Mouse (Mus musculus) midbrain, embryonic 16.5 days (tissue): ENCODE measurements around the gene Igf2bp2. TPM values are rescaled to one million over a fixed set of nuclear protein-coding genes. Genes with fewer than 3 reads are reported as not detected.

ENCODE experiments used
- ATAC-seq: fragments of 200-750 bp; cut with Nextera tagmentation; 2 replicates; pipeline ENCODE4 v1.8.0; 2017; ENCODE audit warnings: moderate TSS enrichment
- H3K27ac ChIP-seq: fragments of 300-500 bp; sonication (generic); 2 replicates; pipeline ENCODE4 v1.5.1; 2014; ENCODE audit warnings: mild to moderate bottlenecking, low read length, mixed read lengths
- H3K27me3 ChIP-seq: fragments of 300-500 bp; sonication (generic); 2 replicates; pipeline ENCODE4 v1.6.1; 2014; ENCODE audit warnings: low read depth, low read length, mixed read lengths; ENCODE audit not compliant: control insufficient read depth, insufficient read depth
- H3K36me3 ChIP-seq: fragments of 300-500 bp; sonication (generic); 2 replicates; pipeline ENCODE4 v1.6.1; 2014; ENCODE audit warnings: mild to moderate bottlenecking, low read length, moderate library complexity, mixed read lengths; ENCODE audit not compliant: control insufficient read depth, insufficient read depth
- H3K4me1 ChIP-seq: fragments of 300-500 bp; sonication (generic); 2 replicates; pipeline ENCODE4 v1.6.1; 2014; ENCODE audit warnings: mild to moderate bottlenecking, low read length, mixed read lengths; ENCODE audit not compliant: control insufficient read depth, insufficient read depth
- H3K4me2 ChIP-seq: fragments of 300-500 bp; sonication (generic); 2 replicates; pipeline ENCODE4 v1.6.1; 2014; ENCODE audit warnings: mild to moderate bottlenecking, low read length, mixed read lengths
- H3K4me3 ChIP-seq: fragments of 300-500 bp; sonication (generic); 2 replicates; pipeline ENCODE4 v1.5.1; 2014; ENCODE audit warnings: low read depth, mild to moderate bottlenecking, low read length, moderate library complexity, mixed read lengths
- H3K9ac ChIP-seq: fragments of 300-500 bp; sonication (generic); 2 replicates; pipeline ENCODE4 v1.6.1; 2014; ENCODE audit warnings: low read depth, low read length, mixed read lengths
- H3K9me3 ChIP-seq: fragments of 300-500 bp; sonication (generic); replicated peaks from 2 replicates; pipeline ENCODE4 v1.6.1; 2014; ENCODE audit warnings: mild to moderate bottlenecking, low read length, mixed read lengths; ENCODE audit not compliant: control insufficient read depth, poor library complexity, severe bottlenecking
- WGBS: fragments of 180-500 bp; shearing (Covaris S2); extraction: QIAGEN DNeasy Blood & Tissue Kit; methylation state at CpG from one replicate; pipeline ENCODE4 v1.1.7; 2014; 5-methylcytosine and 5-hydroxymethylcytosine counted together
- polyA plus RNA-seq: library from polyadenylated mRNA; unstranded; fragments of >200 nt; fragmentation: Nextera tagmentation; extraction: Ambion mirVana; gene quantifications from 2 replicates; pipeline ENCODE4 v1.2.1, GENCODE M21; 2015

Igf2bp2 gene
- polyA plus RNA-seq, 1 experiment from 2014 or later, result 9.7 TPM

- Histone ChIP-seq H3K9ac (no peak overlapping the region), H3K4me1 (peaks cover 4% of the 10 kb centered on the region; the same call in 1 of the 2 replicates), H3K27ac (no peak overlapping the region), H3K27me3 (no peaks in the 10 kb centered on the region), H3K4me3 (no peak overlapping the region), H3K4me2 (no peak overlapping the region), H3K36me3 (peaks cover 9% of the 10 kb centered on the region; the same call in 1 of the 2 replicates), H3K9me3 (no peaks in the 10 kb centered on the region)
- WGBS, result 83% methylated on average over 7 of the region's 7 CpGs
- no peak for ATAC-seq
Observed at GRCm38 (mm10) chr16:22071361-22071760, 91.7 kb downstream of the Igf2bp2 start.

- 90% methylated on average over 8 of the region's 8 CpGs for WGBS
- no peak for ATAC-seq
- H3K27ac ChIP-seq, result no peak overlapping the region
- no peak overlapping the region for H3K4me3 ChIP-seq
- no peaks in the 10 kb centered on the region for H3K4me1 ChIP-seq
- H3K36me3 ChIP-seq, result peaks cover 12% of the 10 kb centered on the region; the same call in 1 of the 2 replicates
- H3K9me3 ChIP-seq, result no peaks in the 10 kb centered on the region
- no peak overlapping the region for H3K4me2 ChIP-seq
- no peaks in the 10 kb centered on the region for H3K27me3 ChIP-seq
- no peak overlapping the region for H3K9ac ChIP-seq
Observed at GRCm38 (mm10) chr16:22067406-22067805, 95.7 kb downstream of the Igf2bp2 start.

- H3K27ac ChIP-seq, result no peak overlapping the region
- no peak overlapping the region for H3K9ac ChIP-seq
- no peaks in the 10 kb centered on the region for H3K9me3 ChIP-seq
- H3K4me2 ChIP-seq, result no peak overlapping the region
- peaks cover 14% of the 10 kb centered on the region; the same call in 1 of the 2 replicates for H3K36me3 ChIP-seq
- no peak for ATAC-seq
- H3K4me3 ChIP-seq, result no peak overlapping the region
- no peaks in the 10 kb centered on the region for H3K27me3 ChIP-seq
- no peaks in the 10 kb centered on the region for H3K4me1 ChIP-seq
Observed at GRCm38 (mm10) chr16:22065536-22065935, 97.6 kb downstream of the Igf2bp2 start.

GRCm38 (mm10) chr16:22062284-22062683, 100.8 kb downstream of the Igf2bp2 start:
- H3K27me3 ChIP-seq, result no peaks in the 10 kb centered on the region
- peaks cover 9% of the 10 kb centered on the region; the same call in 1 of the 2 replicates for H3K36me3 ChIP-seq
- H3K4me3 ChIP-seq, result no peak overlapping the region
- H3K4me1 ChIP-seq, result no peaks in the 10 kb centered on the region
- H3K27ac ChIP-seq, result no peak overlapping the region
- no peaks in the 10 kb centered on the region for H3K9me3 ChIP-seq
- no peak for ATAC-seq
- 80% methylated on average over 4 of the region's 4 CpGs for WGBS
- no peak overlapping the region for H3K4me2 ChIP-seq
- no peak overlapping the region for H3K9ac ChIP-seq

GRCm38 (mm10) chr16:22061555-22062160, 101.4 kb downstream of the Igf2bp2 start:
- Histone ChIP-seq H3K9me3 (no peaks in the 10 kb centered on the region), H3K27me3 (no peaks in the 10 kb centered on the region), H3K36me3 (peaks cover 7% of the 10 kb centered on the region; the same call in 1 of the 2 replicates), H3K4me1 (no peaks in the 10 kb centered on the region), H3K4me3 (no peak overlapping the region), H3K9ac (no peak overlapping the region), H3K4me2 (no peak overlapping the region), H3K27ac (no peak overlapping the region)
- ATAC-seq, result no peak
- 85% methylated on average over 14 of the region's 14 CpGs for WGBS

- Histone ChIP-seq H3K27ac (no peak overlapping the region), H3K36me3 (peaks cover 3% of the 10 kb centered on the region; the same call in 1 of the 2 replicates), H3K4me1 (no peaks in the 10 kb centered on the region), H3K27me3 (no peaks in the 10 kb centered on the region), H3K4me2 (no peak overlapping the region), H3K9ac (no peak overlapping the region), H3K4me3 (no peak overlapping the region), H3K9me3 (no peaks in the 10 kb centered on the region)
- 96% methylated on average over 10 of the region's 10 CpGs for WGBS
- no peak for ATAC-seq
Observed at GRCm38 (mm10) chr16:22060416-22060815, 102.7 kb downstream of the Igf2bp2 start.

GRCm38 (mm10) chr16:22058871-22059270, 104.2 kb downstream of the Igf2bp2 start:
- no peak for ATAC-seq
- H3K9me3 ChIP-seq, result 0 out of 2 replicates have a peak, but pooled peaks cover 2% of the 10 kb centered on the region
- no peaks in the 10 kb centered on the region for H3K4me1 ChIP-seq
- H3K4me2 ChIP-seq, result no peak overlapping the region
- H3K36me3 ChIP-seq, result peaks cover 3% of the 10 kb centered on the region; the same call in 1 of the 2 replicates
- H3K4me3 ChIP-seq, result no peak overlapping the region
- H3K9ac ChIP-seq, result no peak overlapping the region
- WGBS, result 96% methylated on average over 7 of the region's 7 CpGs
- no peak overlapping the region for H3K27ac ChIP-seq
- no peaks in the 10 kb centered on the region for H3K27me3 ChIP-seq

- Histone ChIP-seq H3K4me2 (no peak overlapping the region), H3K36me3 (peaks cover 3% of the 10 kb centered on the region; the same call in 1 of the 2 replicates), H3K27ac (no peak overlapping the region), H3K27me3 (no peaks in the 10 kb centered on the region), H3K4me3 (no peak overlapping the region), H3K4me1 (no peaks in the 10 kb centered on the region), H3K9me3 (0 out of 2 replicates have a peak, but pooled peaks cover 2% of the 10 kb centered on the region), H3K9ac (no peak overlapping the region)
- no peak for ATAC-seq
- WGBS, result 84% methylated on average over 6 of the region's 6 CpGs
Observed at GRCm38 (mm10) chr16:22057498-22057897, 105.6 kb downstream of the Igf2bp2 start.

- Histone ChIP-seq H3K4me3 (no peak overlapping the region), H3K9ac (no peak overlapping the region), H3K27me3 (no peaks in the 10 kb centered on the region), H3K9me3 (0 out of 2 replicates have a peak, but pooled peaks cover 2% of the 10 kb centered on the region), H3K36me3 (no peaks in the 10 kb centered on the region), H3K4me2 (no peak overlapping the region), H3K27ac (no peak overlapping the region), H3K4me1 (no peaks in the 10 kb centered on the region)
- no peak for ATAC-seq
- 97% methylated on average over 21 of the region's 21 CpGs for WGBS
Observed at GRCm38 (mm10) chr16:22053411-22053810, 109.7 kb downstream of the Igf2bp2 start.
